Mouse (Mus musculus): ENCODE results near the gene Rpp25. TPM values are rescaled to one million over a fixed set of nuclear protein-coding genes. Genes with fewer than 3 reads are reported as not detected.

Rpp25 gene
- polyA plus RNA-seq, 1 experiment: 12.1 TPM

- TF ChIP-seq CTCF (IDR thresholded peaks at IDR 0.05; ENCODE audit: borderline replicate concordance, extremely low read depth, insufficient read depth, insufficient read length): no peak
- peak; percentile 82 for TF ChIP-seq POLR2A (IDR thresholded peaks at IDR 0.05; ENCODE audit: borderline replicate concordance, extremely low read depth, insufficient read depth, insufficient read length, poor library complexity, severe bottlenecking)
- peak; percentile 98 for DNase-seq (ENCODE audit: low read depth)
These were observed 17.5 kb downstream of the Rpp25 start, which contains the start of gene Cox5a for GRCm38 (mm10) chr9:57521056-57521911. TSS of gene Cox5a (plus strand) at chr9:57521274.

GRCm38 (mm10) chr9:57522114-57522860 is 18.5 kb downstream of the Rpp25 start:
- no peak for DNase-seq (ENCODE audit: low read depth)
- no peak for TF ChIP-seq CTCF (IDR thresholded peaks at IDR 0.05; ENCODE audit: borderline replicate concordance, extremely low read depth, insufficient read depth, insufficient read length)
- no peak for TF ChIP-seq POLR2A (IDR thresholded peaks at IDR 0.05; ENCODE audit: borderline replicate concordance, extremely low read depth, insufficient read depth, insufficient read length, poor library complexity, severe bottlenecking)

- no peak for DNase-seq (ENCODE audit: low read depth)
- TF ChIP-seq POLR2A (IDR thresholded peaks at IDR 0.05; ENCODE audit: borderline replicate concordance, extremely low read depth, insufficient read depth, insufficient read length, poor library complexity, severe bottlenecking) (no peak), CTCF (IDR thresholded peaks at IDR 0.05; ENCODE audit: borderline replicate concordance, extremely low read depth, insufficient read depth, insufficient read length) (no peak)
These were observed 19.0 kb downstream of the Rpp25 start for GRCm38 (mm10) chr9:57522861-57523246.

GRCm38 (mm10) chr9:57523754-57524153 is 19.9 kb downstream of the Rpp25 start:
- DNase-seq (ENCODE audit: low read depth): peak; percentile 79
- TF ChIP-seq POLR2A (IDR thresholded peaks at IDR 0.05; ENCODE audit: borderline replicate concordance, extremely low read depth, insufficient read depth, insufficient read length, poor library complexity, severe bottlenecking) (no peak), CTCF (IDR thresholded peaks at IDR 0.05; ENCODE audit: borderline replicate concordance, extremely low read depth, insufficient read depth, insufficient read length) (no peak)

- no peak for DNase-seq (ENCODE audit: low read depth)
- no peak for TF ChIP-seq CTCF (IDR thresholded peaks at IDR 0.05; ENCODE audit: borderline replicate concordance, extremely low read depth, insufficient read depth, insufficient read length)
- TF ChIP-seq POLR2A (IDR thresholded peaks at IDR 0.05; ENCODE audit: borderline replicate concordance, extremely low read depth, insufficient read depth, insufficient read length, poor library complexity, severe bottlenecking): no peak
These were observed 20.6 kb downstream of the Rpp25 start for GRCm38 (mm10) chr9:57524439-57524838.

- no peak for DNase-seq (ENCODE audit: low read depth)
- TF ChIP-seq CTCF (IDR thresholded peaks at IDR 0.05; ENCODE audit: borderline replicate concordance, extremely low read depth, insufficient read depth, insufficient read length) (no peak), POLR2A (IDR thresholded peaks at IDR 0.05; ENCODE audit: borderline replicate concordance, extremely low read depth, insufficient read depth, insufficient read length, poor library complexity, severe bottlenecking) (no peak)
These were observed 21.7 kb downstream of the Rpp25 start for GRCm38 (mm10) chr9:57525516-57525915.

- no peak for DNase-seq (ENCODE audit: low read depth)
- TF ChIP-seq POLR2A (IDR thresholded peaks at IDR 0.05; ENCODE audit: borderline replicate concordance, extremely low read depth, insufficient read depth, insufficient read length, poor library complexity, severe bottlenecking) (no peak), CTCF (IDR thresholded peaks at IDR 0.05; ENCODE audit: borderline replicate concordance, extremely low read depth, insufficient read depth, insufficient read length) (no peak)
These were observed 22.6 kb downstream of the Rpp25 start for GRCm38 (mm10) chr9:57526435-57526834.

GRCm38 (mm10) chr9:57531946-57532345 is 28.1 kb downstream of the Rpp25 start:
- no peak for TF ChIP-seq CTCF (IDR thresholded peaks at IDR 0.05; ENCODE audit: borderline replicate concordance, extremely low read depth, insufficient read depth, insufficient read length)
- TF ChIP-seq POLR2A (IDR thresholded peaks at IDR 0.05; ENCODE audit: borderline replicate concordance, extremely low read depth, insufficient read depth, insufficient read length, poor library complexity, severe bottlenecking): no peak
- DNase-seq (ENCODE audit: low read depth): no peak

GRCm38 (mm10) chr9:57536362-57536761 is 32.5 kb downstream of the Rpp25 start:
- no peak for TF ChIP-seq POLR2A (IDR thresholded peaks at IDR 0.05; ENCODE audit: borderline replicate concordance, extremely low read depth, insufficient read depth, insufficient read length, poor library complexity, severe bottlenecking)
- TF ChIP-seq CTCF (IDR thresholded peaks at IDR 0.05; ENCODE audit: borderline replicate concordance, extremely low read depth, insufficient read depth, insufficient read length): no peak
- DNase-seq (ENCODE audit: low read depth): no peak

- TF ChIP-seq CTCF (IDR thresholded peaks at IDR 0.05; ENCODE audit: borderline replicate concordance, extremely low read depth, insufficient read depth, insufficient read length) (no peak), POLR2A (IDR thresholded peaks at IDR 0.05; ENCODE audit: borderline replicate concordance, extremely low read depth, insufficient read depth, insufficient read length, poor library complexity, severe bottlenecking) (peak; percentile 65; the same call in 1 of the 2 replicates)
- DNase-seq (ENCODE audit: low read depth): peak; percentile 94
These were observed 33.4 kb downstream of the Rpp25 start, which contains the start of gene Fam219b for GRCm38 (mm10) chr9:57537044-57537727. TSS of gene Fam219b (plus strand) at chr9:57537528.

GRCm38 (mm10) chr9:57537728-57538181 is 33.9 kb downstream of the Rpp25 start:
- TF ChIP-seq CTCF (IDR thresholded peaks at IDR 0.05; ENCODE audit: borderline replicate concordance, extremely low read depth, insufficient read depth, insufficient read length): no peak
- no peak for TF ChIP-seq POLR2A (IDR thresholded peaks at IDR 0.05; ENCODE audit: borderline replicate concordance, extremely low read depth, insufficient read depth, insufficient read length, poor library complexity, severe bottlenecking)
- DNase-seq (ENCODE audit: low read depth): no peak
